Mouse (Mus musculus) neutrophil, adult 59 days (primary cell): ENCODE results near the gene Cdca5. TPM values are rescaled to one million over a fixed set of nuclear protein-coding genes. Genes with fewer than 3 reads are reported as not detected.

Experiments used
- total RNA-seq, 2 experiments: library from RNA; stranded (reverse); gene quantifications; 1 replicate in 1 of 2; 2 replicates in 1 of 2; pipeline ENCODE4 v1.2.4; 2023

The Cdca5 gene
- total RNA-seq, result 10 to 100 TPM; 26.1 to 30.9 TPM

GRCm38 (mm10) chr19:6084478-6085248, at the start of gene Cdca5, which contains the start of gene Zfpl1:
Cdca5 (plus strand) TSS chr19:6084983.
Zfpl1 (minus strand) TSS chr19:6084956.

GRCm38 (mm10) chr19:6046294-6047153, 38.3 kb upstream of the Cdca5 start, which contains the start of gene Syvn1:
Syvn1 (plus strand) TSS chr19:6046576.

DNA sequence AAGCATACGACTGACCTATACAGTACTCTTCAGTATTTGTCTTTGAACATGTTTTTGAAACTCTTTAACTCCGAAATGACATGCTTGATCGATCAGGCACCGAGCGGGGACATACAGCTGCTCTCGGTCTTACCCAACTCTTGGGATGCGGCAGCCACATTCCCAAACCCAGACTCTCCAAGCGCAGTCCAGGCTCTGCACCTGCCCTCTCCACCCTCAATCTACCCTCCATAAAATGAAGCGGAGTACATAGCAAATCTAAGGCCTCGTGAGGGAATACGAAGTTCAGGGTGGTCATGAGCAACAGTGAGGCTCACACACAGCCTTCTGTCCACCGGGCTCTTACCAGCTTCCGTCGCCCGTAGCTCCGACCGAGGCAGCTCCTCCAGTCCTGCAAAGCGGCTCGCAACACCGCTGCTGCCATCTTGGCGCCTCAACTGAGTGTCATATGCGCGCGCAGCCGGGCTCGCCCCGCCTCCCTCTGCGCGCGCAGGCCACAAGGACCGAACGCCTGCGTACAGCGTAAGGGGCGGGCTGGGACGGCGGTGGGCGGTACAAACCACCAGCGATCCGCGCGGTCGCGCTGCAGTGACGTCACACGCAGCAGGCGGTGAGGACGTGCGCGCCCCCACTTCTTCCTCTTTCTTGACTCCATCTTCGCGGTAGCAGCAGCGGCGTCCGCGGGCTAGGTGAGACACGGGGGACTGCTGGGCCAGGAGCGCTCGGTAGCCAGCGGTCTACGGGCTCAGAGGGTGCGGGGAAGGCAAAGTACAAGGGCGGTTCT, 27.3 kb upstream of the Cdca5 start, which contains the start of the genes Mrpl49 and Fau:
Gene Mrpl49 (minus strand): TSS at position 473 of the 784 bp plus-strand sequence.
Gene Fau (plus strand): TSS at position 532 of the 784 bp plus-strand sequence.

GRCm38 (mm10) chr19:6061021-6061533, 23.7 kb upstream of the Cdca5 start, which contains the start of gene Znhit2:
Znhit2 (plus strand) TSS chr19:6061192.

DNA sequence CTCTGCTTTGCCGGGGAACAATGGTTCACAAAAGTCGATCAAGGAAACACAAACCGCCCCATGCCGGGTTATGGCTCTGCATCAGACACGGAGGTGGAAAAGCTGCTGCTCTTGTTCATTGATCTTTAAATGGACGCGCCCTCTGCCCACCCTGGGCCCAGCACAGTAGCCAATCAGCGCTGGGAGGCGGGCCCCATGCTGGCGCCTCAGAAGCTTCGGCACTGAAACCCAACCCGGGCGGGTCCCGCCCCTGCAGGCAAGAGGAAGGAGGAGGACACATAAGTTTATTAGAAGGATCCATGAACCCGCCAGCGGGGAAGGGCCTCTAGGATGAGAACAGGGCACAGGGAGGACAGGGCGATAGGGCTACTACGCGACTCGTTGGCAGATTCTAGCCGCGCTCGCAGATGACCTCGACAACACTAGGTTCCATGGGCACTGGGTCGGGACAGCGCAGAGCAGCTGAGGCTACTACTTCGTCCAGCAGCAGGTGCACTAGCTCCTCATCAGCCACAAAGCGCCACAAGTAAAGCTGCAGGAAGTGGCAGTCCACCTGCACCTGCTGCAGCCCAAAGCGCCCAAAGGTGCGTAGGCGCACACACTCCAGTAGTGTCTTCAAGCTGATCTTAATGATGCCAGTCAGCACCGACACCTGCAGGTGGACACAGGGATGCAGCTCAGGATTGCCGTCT, 16.9 kb upstream of the Cdca5 start, which contains the start of gene Tm7sf2:
Gene Tm7sf2 (minus strand): TSS at position 650 of the 692 bp plus-strand sequence.

DNA sequence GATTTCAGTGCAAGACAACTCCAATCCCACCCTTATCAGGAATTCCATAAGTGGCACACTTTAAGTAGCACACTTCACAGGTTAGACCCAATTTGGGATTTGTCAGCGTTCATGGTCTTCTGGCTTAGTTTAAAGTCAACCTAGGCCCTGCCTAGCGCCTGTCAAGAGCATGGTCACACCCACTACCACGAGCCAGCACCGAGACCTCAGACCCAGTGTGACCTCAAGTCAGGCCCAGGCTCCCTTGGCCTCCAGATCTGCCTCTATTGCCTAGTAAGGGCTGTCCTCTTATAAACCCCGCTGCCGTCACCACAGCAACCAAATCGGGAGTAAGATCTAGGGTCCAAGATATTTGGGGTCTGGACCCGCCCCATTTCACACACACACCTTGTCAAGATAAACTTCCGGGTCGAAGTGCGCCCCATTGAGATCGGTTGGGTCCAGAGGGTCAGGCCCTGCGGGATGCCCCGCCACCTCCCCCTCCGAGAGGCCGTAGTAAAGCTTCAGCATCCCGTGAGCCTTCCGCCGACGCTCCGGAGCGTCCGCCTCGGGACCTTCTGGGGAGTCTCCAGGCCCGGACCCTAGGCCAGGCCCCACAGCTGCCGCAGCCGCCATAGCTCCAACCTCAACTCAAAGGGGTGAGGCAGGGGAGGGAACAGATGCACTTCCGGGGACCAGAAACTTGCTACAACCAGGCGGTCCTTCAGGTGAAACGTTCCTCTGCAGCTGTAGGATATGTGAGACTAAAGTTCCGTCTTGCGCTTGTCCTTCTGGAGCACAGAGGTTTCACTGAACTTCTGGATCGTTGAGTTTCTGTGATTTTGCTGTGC, 8.0 kb upstream of the Cdca5 start, which contains the start of gene Vps51:
Gene Vps51 (minus strand): TSS at position 668 of the 830 bp plus-strand sequence.

DNA sequence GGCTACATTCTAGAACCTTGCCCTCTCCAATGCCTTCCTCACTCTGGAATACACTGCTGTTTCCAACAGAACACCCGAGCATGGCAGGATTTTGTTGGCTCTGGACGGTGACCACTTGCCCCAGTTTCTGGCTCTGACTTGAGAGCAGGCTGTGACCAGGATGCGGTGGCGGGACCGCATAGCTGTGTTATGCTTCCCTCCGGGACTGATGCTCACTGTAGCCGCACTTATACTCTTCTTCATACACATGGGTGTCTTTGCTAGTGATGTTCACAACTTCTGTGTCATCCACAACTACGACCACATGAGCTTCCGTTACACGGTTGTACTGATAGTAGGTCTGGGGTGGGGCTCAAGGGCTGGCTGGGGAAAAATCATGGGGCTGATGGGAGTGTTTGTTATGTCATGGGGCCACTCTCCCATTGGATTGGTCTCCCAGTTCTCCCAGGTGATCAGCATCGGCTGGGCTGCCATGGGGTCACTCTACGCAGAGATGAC, 4.8 kb upstream of the Cdca5 start, which contains the start of gene Tmem262:
Gene Tmem262 (plus strand): TSS at position 51 of the 498 bp plus-strand sequence.

GRCm38 (mm10) chr19:6082156-6082555, 2.6 kb upstream of the Cdca5 start, which contains the start of gene Gm28374:
Gm28374 (minus strand) TSS chr19:6082256.

DNA sequence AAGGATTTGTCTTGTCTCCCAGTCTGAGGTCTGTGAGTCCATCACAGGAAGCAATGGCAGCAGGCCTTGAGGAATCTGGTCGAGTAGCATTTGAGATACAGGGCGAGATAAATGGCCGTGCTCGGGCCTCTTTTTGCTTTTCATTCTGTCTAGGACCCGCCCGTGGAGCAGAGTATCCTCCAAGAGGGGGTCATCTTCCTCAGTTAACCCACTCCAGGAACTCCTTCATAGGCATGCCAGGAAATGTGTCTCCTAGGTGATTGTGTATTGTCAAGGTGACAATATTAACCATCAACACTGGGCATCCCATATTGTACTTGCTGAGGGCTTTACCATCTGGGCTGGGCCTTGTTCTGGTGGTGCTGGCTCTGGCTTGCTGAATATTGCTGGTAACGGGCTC, 9.3 kb downstream of the Cdca5 start, which contains the start of gene AC131692.1:
Gene AC131692.1 (plus strand): TSS at position 301 of the 400 bp plus-strand sequence.

GRCm38 (mm10) chr19:6105586-6105985, 20.8 kb downstream of the Cdca5 start, which contains the start of gene Naaladl1:
Naaladl1 (plus strand) TSS chr19:6105782.

DNA sequence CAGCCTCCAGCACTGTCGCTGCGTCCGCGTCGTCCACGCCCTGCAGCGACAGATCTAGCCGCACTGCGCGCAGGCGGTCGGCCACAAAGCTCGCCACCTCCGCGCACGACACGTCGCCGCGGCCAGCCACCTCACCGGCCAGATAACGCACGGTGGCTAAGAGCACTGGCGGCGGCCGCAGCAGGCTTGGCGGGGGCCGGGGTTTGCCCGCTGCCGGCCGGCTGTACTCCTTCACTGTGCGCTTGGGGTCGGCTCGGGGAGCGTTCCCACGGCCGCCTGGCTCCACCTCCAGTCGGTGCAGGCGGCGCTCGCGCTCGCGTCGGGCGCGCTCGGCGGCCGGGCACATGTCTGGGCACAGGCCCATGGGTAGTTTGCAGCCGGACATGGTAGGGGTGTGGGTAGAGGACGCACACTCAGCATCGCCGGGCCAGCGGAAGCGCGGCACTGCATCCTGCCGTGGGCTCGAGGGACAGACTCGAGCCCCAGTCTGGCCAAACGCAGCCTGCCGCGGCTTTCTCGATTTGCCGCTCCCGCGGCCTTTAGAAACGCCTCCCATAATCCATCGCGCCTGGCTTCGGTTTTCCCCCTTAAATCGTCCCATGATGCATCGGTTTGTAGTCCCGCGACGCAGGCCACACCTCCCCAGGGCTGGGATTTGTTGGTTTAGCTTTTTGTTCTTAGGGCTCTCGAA, 33.3 kb downstream of the Cdca5 start, which contains the start of gene Sac3d1:
Gene Sac3d1 (minus strand): TSS at position 665 of the 691 bp plus-strand sequence.

GRCm38 (mm10) chr19:6127760-6128341, 43.1 kb downstream of the Cdca5 start, which contains the start of gene Snx15:
Snx15 (minus strand) TSS chr19:6128304.

GRCm38 (mm10) chr19:6140678-6141393, 56.1 kb downstream of the Cdca5 start, which contains the start of gene Batf2:
Batf2 (plus strand) TSS chr19:6140983.

GRCm38 (mm10) chr19:6141394-6141749, 56.6 kb downstream of the Cdca5 start, which contains the start of gene Arl2:
Arl2 (minus strand) TSS chr19:6141548.

